ENCODE assay signal across 28 mouse cellular contexts in genomic region chr1:77464108-77464507, GRCm38 (mm10).
"Had no signal": no experiment of that assay in that cellular context is flagged by ENCODE, and none has a peak within 500 bp of the region (broad histone marks: within the 10 kb centered on the region; RNA-seq: fewer than 3 reads in every experiment).

No protein-coding gene starts in this region.

- DNase-seq: gastrocnemius, postnatal 14 days; gastrocnemius, postnatal 36 days; heart, adult 18-20 months; heart, postnatal 10 days; heart, postnatal 4 days; kidney, adult 18-20 months; kidney, adult 8-10 months; kidney, postnatal 10 days; kidney, postnatal 25 days; kidney, postnatal 4 days; layer of hippocampus, adult 9-11 months; layer of hippocampus, postnatal 36 days; liver; liver, embryonic 13.5 days had no signal

- H3K4me1 ChIP-seq: liver, embryonic 15.5 days had no signal

- H3K4me2 ChIP-seq: heart, embryonic 12.5 days; hindbrain, embryonic 12.5 days; hindbrain, embryonic 14.5 days; intestine, embryonic 15.5 days; limb, embryonic 12.5 days; liver, embryonic 11.5 days; liver, embryonic 13.5 days; liver, embryonic 15.5 days had no signal

- H3K9me3 ChIP-seq: heart, embryonic 10.5 days; heart, embryonic 12.5 days; hindbrain, embryonic 10.5 days; hindbrain, embryonic 12.5 days; intestine, embryonic 15.5 days; limb, embryonic 10.5 days; limb, embryonic 12.5 days; liver, embryonic 13.5 days; liver, embryonic 15.5 days had no signal

- H3K9ac ChIP-seq: heart, embryonic 12.5 days; hindbrain, embryonic 12.5 days; hindbrain, embryonic 14.5 days; intestine, embryonic 15.5 days; limb, embryonic 12.5 days; liver, embryonic 13.5 days; liver, embryonic 15.5 days had no signal

- H3K4me3 ChIP-seq: heart, embryonic 10.5 days; heart, embryonic 12.5 days; hindbrain, embryonic 10.5 days; hindbrain, embryonic 12.5 days; intestine, embryonic 15.5 days; layer of hippocampus, adult 2 months; limb, embryonic 10.5 days; limb, embryonic 12.5 days; liver, embryonic 13.5 days; liver, embryonic 15.5 days had no signal

- H3K27ac ChIP-seq: heart, embryonic 10.5 days; hindbrain, embryonic 10.5 days; hindbrain, embryonic 12.5 days; hindbrain, embryonic 14.5 days; intestine, embryonic 15.5 days; limb, embryonic 10.5 days; limb, embryonic 12.5 days; liver, embryonic 13.5 days; liver, embryonic 15.5 days had no signal

- H3K27me3 ChIP-seq: heart, embryonic 12.5 days; hindbrain, embryonic 12.5 days; intestine, embryonic 15.5 days; limb, embryonic 12.5 days; liver, embryonic 13.5 days; liver, embryonic 15.5 days had no signal

- H3K36me3 ChIP-seq: heart, embryonic 10.5 days; heart, embryonic 12.5 days; hindbrain, embryonic 12.5 days; intestine, embryonic 15.5 days; liver, embryonic 13.5 days; liver, embryonic 15.5 days had no signal

- ATAC-seq: hindbrain, embryonic 16.5 days; inflammation-experienced regulatory T-cells, adult 6 months; intestine, embryonic 15.5 days; intestine, postnatal 0 days had no signal
